Mouse (Mus musculus) liver, adult 2 months (tissue): ENCODE measurements around the gene Aox1. TPM values are rescaled to one million over a fixed set of nuclear protein-coding genes. Genes with fewer than 3 reads are reported as not detected.

Source experiments
- DNase-seq: peaks from one replicate; pipeline ENCODE4 v3.0.0-alpha.2; 2011; ENCODE audit warnings: low read depth, low spot score; ENCODE audit errors: extremely low read depth
- H3K27ac ChIP-seq: fragments of 200-500 bp; replicated peaks from 2 replicates; pipeline ENCODE4 v1.5.1; 2012; ENCODE audit warnings: low read depth, mild to moderate bottlenecking, control low read depth, inconsistent platforms, low read length; ENCODE audit not compliant: insufficient read depth
- H3K27me3 ChIP-seq: fragments of 200-500 bp; 2 replicates; pipeline ENCODE4 v1.6.1; 2012; ENCODE audit warnings: mild to moderate bottlenecking, moderate library complexity, low read length, inconsistent platforms; ENCODE audit not compliant: control insufficient read depth, insufficient read depth
- H3K36me3 ChIP-seq: fragments of 200-500 bp; 2 replicates; pipeline ENCODE4 v1.6.1; 2012; ENCODE audit warnings: low read length, inconsistent platforms; ENCODE audit not compliant: control insufficient read depth, insufficient read depth
- H3K4me1 ChIP-seq: fragments of 200-500 bp; 2 replicates; pipeline ENCODE4 v1.6.1; 2011; ENCODE audit warnings: low read length; ENCODE audit not compliant: control insufficient read depth, insufficient read depth
- H3K4me3 ChIP-seq: fragments of 200-500 bp; 2 replicates; pipeline ENCODE4 v1.5.1; 2011; ENCODE audit warnings: low read depth, mild to moderate bottlenecking, control low read depth, low read length, moderate library complexity; ENCODE audit not compliant: insufficient read depth
- H3K79me2 ChIP-seq: fragments of 200-500 bp; 2 replicates; pipeline ENCODE4 v1.6.1; 2012; ENCODE audit warnings: inconsistent platforms, mild to moderate bottlenecking, low read length, moderate library complexity; ENCODE audit not compliant: control insufficient read depth, insufficient read depth
- H3K9ac ChIP-seq: fragments of 200-500 bp; 2 replicates; pipeline ENCODE4 v1.6.1; 2012; ENCODE audit warnings: low read depth, mild to moderate bottlenecking, control low read depth, inconsistent platforms, low read length
- CTCF ChIP-seq: fragments of 200-500 bp; IDR thresholded peaks from 2 replicates; pipeline ENCODE4 v1.5.1; 2011; ENCODE audit warnings: low read depth, low read length, control low read depth
- POLR2A ChIP-seq: fragments of 200-500 bp; IDR thresholded peaks from 2 replicates; pipeline ENCODE4 v1.6.1; 2011; ENCODE audit warnings: low read length, control low read depth; ENCODE audit not compliant: insufficient read depth; ENCODE audit errors: extremely low read depth
- WGBS: fragments of 180-500 bp; shearing (Covaris S2); methylation state at CpG from one replicate; pipeline ENCODE4 v1.1.7; 2018; 5-methylcytosine and 5-hydroxymethylcytosine counted together
- polyA plus RNA-seq: library from polyadenylated mRNA; depleted of rRNA; stranded (reverse); fragments of >200 nt; gene quantifications from 2 replicates; pipeline ENCODE4 v1.2.3, GENCODE M21; 2012
- total RNA-seq: library from RNA; depleted of rRNA; stranded (reverse); fragments of >200 nt; gene quantifications from 2 replicates; pipeline ENCODE4 v1.2.3, GENCODE M21; 2014

Gene Aox1
- total and polyA plus RNA-seq, 2 experiments, result 19.5 to 37.1 TPM

- Histone ChIP-seq H3K27me3 (no peaks in the 10 kb centered on the region), H3K9ac (no peak overlapping the region), H3K27ac (peak overlapping the region; percentile 84), H3K4me3 (no peak overlapping the region), H3K79me2 (no peaks in the 10 kb centered on the region), H3K36me3 (peaks cover 63% of the 10 kb centered on the region), H3K4me1 (peaks cover 15% of the 10 kb centered on the region)
- no peak for TF ChIP-seq CTCF
- no peak for TF ChIP-seq POLR2A
- DNase-seq, result peak; percentile 89
These were observed 48.2 kb downstream of the Aox1 start for GRCm38 (mm10) chr1:58077882-58078281.

DNA sequence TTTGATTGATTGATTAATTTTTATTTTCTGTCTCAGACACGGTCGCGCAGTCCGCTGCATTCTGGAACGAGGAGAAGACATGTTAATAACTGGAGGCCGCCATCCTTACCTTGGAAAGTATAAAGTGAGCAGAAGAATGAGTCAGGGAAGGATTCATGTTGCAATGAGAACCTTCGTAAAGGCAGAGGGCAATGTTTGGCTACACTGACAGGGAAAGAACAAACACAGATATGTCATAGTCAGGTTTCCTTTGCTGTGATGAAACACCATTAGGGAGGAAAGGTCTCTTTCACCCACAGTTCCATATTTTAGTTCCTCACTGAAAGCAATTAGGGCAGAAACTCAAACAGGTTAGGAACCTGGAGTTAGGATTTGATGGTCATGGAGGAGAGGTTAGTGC lies 48.7 kb downstream of the Aox1 start:
- Histone ChIP-seq H3K27ac (peak overlapping the region; percentile 84), H3K79me2 (no peaks in the 10 kb centered on the region), H3K27me3 (no peaks in the 10 kb centered on the region), H3K36me3 (peaks cover 62% of the 10 kb centered on the region), H3K4me1 (peaks cover 15% of the 10 kb centered on the region), H3K4me3 (no peak overlapping the region), H3K9ac (no peak overlapping the region)
- 37% methylated on average over 7 of the region's 7 CpGs for WGBS
- DNase-seq, result peak; percentile 92
- no peak for TF ChIP-seq POLR2A
- 0 out of 2 replicates have a peak, but pooled peaks have one; percentile 3 for TF ChIP-seq CTCF

DNA sequence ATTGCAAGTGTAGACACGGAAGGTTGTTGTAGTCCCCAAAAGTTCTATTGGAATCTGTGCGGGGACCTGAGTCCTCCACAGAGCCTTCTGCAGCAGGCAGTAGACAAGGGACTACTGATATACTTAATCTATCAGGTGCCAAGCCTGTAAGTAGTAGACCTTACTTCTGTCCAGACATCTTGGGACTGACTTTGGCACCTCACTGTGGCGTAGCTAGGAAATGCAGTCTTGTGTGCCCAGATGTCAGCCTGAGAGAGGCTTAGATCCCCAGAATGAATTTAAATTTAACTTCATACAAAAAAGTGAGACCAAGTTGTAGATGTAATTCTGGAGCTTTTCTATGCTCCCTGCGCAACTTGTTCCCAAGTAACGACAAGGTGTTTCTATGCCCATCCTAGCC lies 50.0 kb downstream of the Aox1 start:
- H3K4me1 ChIP-seq, result peaks cover 15% of the 10 kb centered on the region
- WGBS, result 96% methylated on average over 5 of the region's 5 CpGs
- DNase-seq, result no peak
- no peak overlapping the region for H3K4me3 ChIP-seq
- no peaks in the 10 kb centered on the region for H3K27me3 ChIP-seq
- no peak overlapping the region; the same call in 1 of the 2 replicates for H3K27ac ChIP-seq
- H3K9ac ChIP-seq, result no peak overlapping the region
- no peak for TF ChIP-seq CTCF
- TF ChIP-seq POLR2A, result no peak
- H3K36me3 ChIP-seq, result peaks cover 59% of the 10 kb centered on the region
- H3K79me2 ChIP-seq, result no peaks in the 10 kb centered on the region

GRCm38 (mm10) chr1:58080446-58080845 lies 50.7 kb downstream of the Aox1 start:
- peaks cover 55% of the 10 kb centered on the region for H3K36me3 ChIP-seq
- peak; percentile 51 for DNase-seq
- 40% methylated on average over 4 of the region's 4 CpGs for WGBS
- H3K9ac ChIP-seq, result no peak overlapping the region
- no peaks in the 10 kb centered on the region for H3K79me2 ChIP-seq
- H3K4me1 ChIP-seq, result peaks cover 15% of the 10 kb centered on the region
- no peak overlapping the region for H3K27ac ChIP-seq
- no peak for TF ChIP-seq POLR2A
- no peak for TF ChIP-seq CTCF
- no peaks in the 10 kb centered on the region for H3K27me3 ChIP-seq
- no peak overlapping the region for H3K4me3 ChIP-seq

GRCm38 (mm10) chr1:58081356-58081755 lies 51.6 kb downstream of the Aox1 start:
- Histone ChIP-seq H3K4me3 (no peak overlapping the region), H3K36me3 (peaks cover 55% of the 10 kb centered on the region)
- WGBS, result 40% methylated on average over 5 of the region's 5 CpGs

DNA sequence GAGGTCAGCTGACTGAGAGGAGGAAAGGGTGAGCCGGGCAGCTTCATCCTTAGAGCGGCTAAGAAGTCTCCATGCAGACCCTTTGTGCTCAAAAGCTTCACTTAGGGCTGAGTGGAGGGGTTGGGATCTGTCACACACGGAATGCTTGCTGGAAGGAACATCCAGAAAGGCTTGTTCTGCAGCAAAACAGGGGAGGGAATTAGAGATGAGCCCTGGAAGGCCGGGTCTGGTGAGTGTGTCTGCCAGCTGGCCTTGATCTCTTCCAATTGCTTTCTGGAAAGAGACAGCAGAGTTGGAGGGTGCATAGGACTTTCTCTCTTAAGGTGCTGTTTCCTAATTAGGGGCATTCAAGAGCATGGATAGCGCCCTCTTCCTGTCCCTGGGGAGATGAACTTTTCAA lies 59.6 kb downstream of the Aox1 start:
- H3K4me1 ChIP-seq, result peaks cover 17% of the 10 kb centered on the region
- H3K27me3 ChIP-seq, result no peaks in the 10 kb centered on the region
- WGBS, result 63% methylated on average over 5 of the region's 5 CpGs
- peaks cover 6% of the 10 kb centered on the region; the same call in 1 of the 2 replicates for H3K79me2 ChIP-seq
- H3K27ac ChIP-seq, result 0 out of 2 replicates have a peak overlapping the region, but pooled peaks have one; percentile 9
- no peak overlapping the region for H3K4me3 ChIP-seq
- no peak for TF ChIP-seq POLR2A
- no peak for TF ChIP-seq CTCF
- peaks cover 56% of the 10 kb centered on the region for H3K36me3 ChIP-seq
- no peak overlapping the region for H3K9ac ChIP-seq
- peak; percentile 50 for DNase-seq

More at GRCm38 (mm10) chr1:58081356-58081755, 51.6 kb downstream of the Aox1 start:
- peak; percentile 81 for DNase-seq
- Histone ChIP-seq H3K4me1 (peaks cover 15% of the 10 kb centered on the region), H3K27me3 (no peaks in the 10 kb centered on the region), H3K9ac (no peak overlapping the region), H3K27ac (no peak overlapping the region), H3K79me2 (peaks cover 2% of the 10 kb centered on the region; the same call in 1 of the 2 replicates)
- TF ChIP-seq CTCF (no peak), POLR2A (no peak)
